Mouse (Mus musculus): ENCODE measurements around the gene Krtap17-1.

The Krtap17-1 gene

DNA sequence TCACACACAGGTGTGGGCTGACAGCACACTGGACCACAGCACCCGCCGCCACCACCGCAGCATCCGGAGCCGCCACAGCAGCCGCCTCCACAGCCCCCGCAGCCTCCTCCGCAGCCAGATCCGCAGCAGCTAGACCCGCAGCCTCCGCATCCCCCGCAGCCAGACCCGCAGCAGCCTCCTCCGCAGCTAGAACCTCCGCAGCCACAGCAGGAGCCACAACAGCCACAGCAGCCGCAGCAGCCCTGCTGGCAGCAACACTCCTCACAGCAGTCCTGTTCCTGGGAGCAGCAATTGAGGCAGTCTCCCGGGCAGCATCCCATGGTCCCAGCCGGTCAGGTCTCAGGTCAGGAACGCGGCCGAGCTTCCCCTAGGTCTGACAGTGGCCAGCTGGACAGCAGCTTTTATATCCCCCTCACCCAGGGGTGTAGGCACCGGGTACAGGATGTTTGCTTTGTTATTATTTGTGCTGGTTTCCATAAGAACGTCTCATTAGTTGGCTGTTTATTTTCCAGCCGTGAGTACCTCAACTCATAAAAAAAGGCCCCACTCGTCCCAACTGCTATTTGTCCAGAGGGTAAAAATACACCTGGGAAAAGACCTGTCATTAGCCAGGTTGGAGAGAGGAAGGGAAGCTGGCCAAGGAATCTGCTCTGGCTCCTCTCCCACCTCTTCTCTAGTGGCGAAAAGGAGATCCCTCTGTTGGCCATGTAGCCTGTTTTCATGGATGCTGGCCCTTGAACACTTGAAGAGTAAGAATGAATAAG, at the start of gene Krtap17-1:
TSS of gene Krtap17-1 (minus strand) at position 375 of the 764 bp plus-strand sequence.
- peak; percentile 16 for DNase-seq

DNA sequence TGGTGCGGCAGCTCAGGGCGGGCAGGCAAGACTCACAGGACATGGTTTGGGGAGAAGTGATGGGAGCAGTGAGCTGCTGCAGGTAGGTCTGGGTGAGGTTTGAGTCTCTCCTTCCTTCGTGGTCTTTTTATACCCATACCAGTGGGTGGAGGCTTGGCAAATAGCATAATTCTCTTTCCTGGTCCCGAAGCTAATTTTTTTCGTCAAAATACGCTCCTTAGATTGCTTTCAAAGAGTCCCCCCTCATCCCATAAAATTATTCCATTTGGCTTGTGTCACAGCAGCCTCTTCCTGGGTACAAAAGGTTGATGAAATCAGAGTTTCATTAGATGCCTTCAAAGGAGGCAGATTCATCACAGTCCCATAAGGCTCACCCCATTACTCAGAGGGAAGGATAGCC, 47.7 kb upstream of the Krtap17-1 start, which contains the start of gene Krt34:
TSS of gene Krt34 (minus strand) at position 101 of the 400 bp plus-strand sequence.
- no peak for DNase-seq

- no peak for DNase-seq
These were observed 36.0 kb upstream of the Krtap17-1 start, which contains the start of gene Krt33b for GRCm38 (mm10) chr11:100029768-100030167. Krt33b (minus strand) TSS chr11:100029868.

DNA sequence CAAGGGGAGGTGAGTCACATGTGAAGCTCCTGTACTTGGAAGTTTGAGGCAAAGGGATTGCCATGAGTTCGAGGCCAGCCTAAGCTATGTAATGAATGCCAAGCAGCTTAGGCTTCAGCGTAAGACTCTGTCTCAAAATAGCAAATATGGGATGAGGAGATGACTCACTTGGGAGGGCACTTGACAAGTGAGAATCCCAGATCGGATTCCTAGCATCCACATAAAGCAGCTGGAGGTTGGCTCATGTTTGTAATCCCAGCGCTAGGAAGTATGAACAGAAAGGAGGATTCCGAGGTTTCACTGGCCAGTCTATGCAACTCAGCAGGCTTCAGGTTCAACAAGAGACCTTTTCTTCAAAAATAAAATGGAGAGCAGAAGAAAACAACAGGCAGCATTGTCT, 27.6 kb upstream of the Krtap17-1 start:
- no peak for DNase-seq

GRCm38 (mm10) chr11:100019466-100019865, 25.7 kb upstream of the Krtap17-1 start:
- DNase-seq, result no peak

- no peak for DNase-seq
These were observed 22.3 kb upstream of the Krtap17-1 start, which contains the start of gene Krt33a for GRCm38 (mm10) chr11:100016112-100016511. Krt33a (minus strand) TSS chr11:100016212.

- no peak for DNase-seq
These were observed 19.9 kb upstream of the Krtap17-1 start for GRCm38 (mm10) chr11:100013691-100014171.

DNA sequence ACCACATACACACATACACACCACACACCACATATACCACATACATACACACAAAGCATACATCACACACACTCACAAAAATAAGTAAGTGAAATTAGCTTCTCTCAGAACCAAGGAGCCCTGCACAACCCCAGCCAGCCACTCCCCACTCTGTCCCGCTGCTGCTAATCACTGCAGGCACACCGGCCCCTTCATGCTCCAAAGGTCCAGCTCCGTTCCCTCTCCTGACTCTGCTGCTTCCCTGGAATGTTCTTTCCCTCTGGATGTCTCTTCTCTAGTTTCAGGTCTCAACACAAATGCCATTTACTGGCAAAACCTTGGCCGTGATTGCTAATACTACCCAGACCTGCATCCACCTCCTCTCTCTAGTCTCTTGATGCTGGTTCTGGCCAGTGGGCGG, 16.9 kb upstream of the Krtap17-1 start:
- DNase-seq, result no peak

- no peak for DNase-seq
These were observed 14.5 kb upstream of the Krtap17-1 start for GRCm38 (mm10) chr11:100008336-100008735.

GRCm38 (mm10) chr11:100006624-100007023, 12.8 kb upstream of the Krtap17-1 start:
- no peak for DNase-seq

GRCm38 (mm10) chr11:100005905-100006304, 12.1 kb upstream of the Krtap17-1 start:
- DNase-seq, result no peak

- peak; percentile 53 for DNase-seq
These were observed 11.1 kb upstream of the Krtap17-1 start for GRCm38 (mm10) chr11:100004846-100005245.

GRCm38 (mm10) chr11:99999091-99999490, 5.3 kb upstream of the Krtap17-1 start:
- DNase-seq, result no peak

- no peak for DNase-seq
These were observed 529 bp upstream of the Krtap17-1 start for GRCm38 (mm10) chr11:99994384-99994661.

DNA sequence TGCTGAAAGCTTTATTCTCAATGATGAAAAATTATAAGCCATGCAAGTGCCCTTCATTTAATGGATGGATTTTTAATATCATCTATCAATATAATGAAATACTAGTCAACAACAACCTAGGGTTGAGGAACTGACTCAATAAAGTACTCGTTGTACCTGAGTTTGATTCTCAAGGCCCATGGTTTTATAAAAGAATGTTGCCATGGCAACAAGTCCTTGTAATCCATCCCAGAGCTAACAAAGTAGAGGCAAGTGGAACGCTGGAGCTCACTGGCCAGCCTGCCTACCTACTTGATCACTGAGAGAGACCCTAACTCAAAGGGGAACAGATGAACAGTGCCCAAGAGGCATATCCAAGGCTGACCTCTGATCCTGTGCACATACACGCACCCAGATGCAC, 3.2 kb downstream of the Krtap17-1 start:
- DNase-seq, result no peak

DNA sequence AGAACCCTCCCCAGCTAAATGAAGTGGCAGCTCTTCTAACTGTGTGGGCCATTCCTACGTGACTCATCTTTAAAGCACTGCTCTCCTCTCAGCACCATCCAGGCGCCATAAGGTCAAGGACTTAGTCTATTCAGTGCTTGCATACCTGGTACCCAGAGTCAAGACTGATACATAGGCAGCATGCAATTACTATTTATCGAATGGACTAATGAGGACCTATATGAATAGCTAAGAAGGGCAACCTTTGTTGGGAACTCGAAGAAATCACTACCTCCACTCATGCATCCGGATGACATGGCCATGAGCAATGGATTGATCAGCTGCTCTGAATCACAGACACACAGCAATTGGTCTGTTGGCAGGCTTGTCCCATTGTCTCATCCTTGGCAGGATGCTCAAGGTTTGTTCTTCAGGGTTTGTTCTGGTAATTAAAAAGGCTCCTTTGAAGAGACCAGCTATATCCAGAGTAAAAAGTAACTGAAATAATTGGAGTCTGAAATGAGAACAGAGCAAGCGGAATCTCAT, 3.9 kb downstream of the Krtap17-1 start:
- DNase-seq, result no peak

- DNase-seq, result no peak
These were observed 5.3 kb downstream of the Krtap17-1 start for GRCm38 (mm10) chr11:99988530-99988929.

DNA sequence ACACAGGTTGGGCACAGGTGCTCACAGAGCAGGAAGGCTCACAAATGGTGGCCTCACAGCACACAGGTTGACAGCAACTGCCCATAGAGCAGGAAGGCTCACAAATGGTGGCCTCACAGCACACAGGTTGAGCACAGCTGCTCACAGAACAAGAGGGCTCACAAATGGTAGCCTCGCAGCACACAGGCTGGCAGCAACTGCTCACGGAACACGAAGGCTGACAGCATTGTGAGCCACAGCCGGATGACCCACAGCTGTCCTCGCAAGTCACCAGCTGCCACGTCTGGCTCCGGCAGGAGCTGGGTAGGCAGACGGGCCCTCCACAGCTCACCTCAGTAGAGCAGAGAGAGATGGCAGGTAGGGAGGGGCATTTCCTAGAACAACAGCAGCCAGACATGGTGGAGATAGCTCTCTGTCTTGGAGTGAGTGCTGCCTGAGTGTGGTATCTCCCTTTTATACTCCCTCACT, 7.6 kb downstream of the Krtap17-1 start, which contains the start of gene Krtap16-1:
TSS of gene Krtap16-1 (minus strand) at position 418 of the 468 bp plus-strand sequence.
- peak; percentile 5 for DNase-seq

DNA sequence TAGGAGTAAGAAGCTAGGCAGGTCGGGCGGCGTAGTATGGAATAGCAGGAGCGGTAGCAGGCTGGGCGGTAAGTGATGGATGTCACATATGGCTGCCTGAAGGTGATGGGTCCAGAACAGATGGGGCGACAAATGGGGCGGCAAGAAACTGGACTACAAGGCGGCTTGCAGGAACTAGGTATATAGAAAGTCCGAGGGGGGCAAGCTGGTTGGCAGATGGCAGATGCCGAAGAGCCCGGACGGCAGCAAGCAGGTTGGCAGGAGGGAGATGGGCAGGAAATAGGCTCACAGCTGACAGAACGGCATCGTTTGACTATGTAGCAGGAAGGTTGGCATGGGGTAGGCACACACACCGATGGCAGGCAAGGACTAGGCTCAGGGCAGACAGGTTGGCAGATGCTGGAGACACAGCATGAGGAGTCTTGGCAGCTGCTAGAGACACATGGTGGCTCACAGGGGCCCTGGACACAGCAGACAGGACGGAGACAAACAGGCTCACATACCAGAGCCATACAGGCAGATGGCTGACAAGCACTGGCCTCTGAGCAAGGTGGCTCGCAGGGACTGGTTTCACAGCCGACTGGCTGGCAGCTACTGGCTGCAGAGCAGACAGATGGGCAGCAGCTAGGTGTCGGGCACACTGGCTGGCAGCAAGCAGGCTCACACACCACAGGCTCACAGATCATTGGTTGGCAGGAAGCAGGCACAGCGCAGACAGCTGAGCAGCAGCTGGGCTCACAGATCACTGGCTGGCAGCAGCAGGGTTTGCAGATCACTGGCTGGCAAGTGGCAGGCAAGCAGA, 8.3 kb downstream of the Krtap17-1 start:
- DNase-seq, result peak; percentile 85

DNA sequence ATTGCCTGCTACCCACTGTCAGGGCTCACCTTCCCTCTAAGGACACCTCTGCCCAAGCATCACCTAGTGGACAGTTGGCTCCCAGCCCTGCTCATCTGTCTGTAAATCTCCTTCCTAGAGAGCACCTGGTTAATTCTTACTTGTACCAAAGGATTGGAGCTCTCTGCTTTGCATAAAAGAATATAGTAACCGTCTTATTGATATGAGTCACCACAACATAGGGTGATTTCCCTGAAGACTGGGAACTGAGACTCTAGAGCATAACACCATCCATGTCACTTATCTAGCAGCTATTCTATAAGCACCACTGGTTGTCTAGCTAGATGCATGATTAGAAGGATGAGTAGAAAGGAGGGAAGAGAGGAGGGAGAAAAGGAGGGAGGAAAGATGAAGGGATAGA, 10.4 kb downstream of the Krtap17-1 start:
- DNase-seq, result no peak

DNA sequence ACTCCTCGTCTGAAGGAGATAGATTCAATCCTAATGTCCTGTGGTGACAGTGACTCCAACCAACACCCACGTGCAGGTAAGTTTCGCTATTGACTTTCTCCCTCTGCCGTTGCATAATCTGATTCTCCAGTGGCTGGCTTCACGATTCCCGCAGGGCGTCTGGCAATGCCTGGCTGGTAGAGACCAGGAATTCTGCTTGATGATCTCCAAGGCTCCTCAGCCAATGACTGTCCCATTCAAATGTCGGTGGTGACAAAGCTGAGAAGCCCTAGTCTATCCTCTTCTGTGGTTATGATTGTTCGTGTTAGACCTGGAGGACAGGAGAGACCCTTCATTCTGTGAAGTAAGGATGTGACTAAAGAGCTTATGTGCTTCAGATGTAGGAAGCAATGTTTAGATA, 11.1 kb downstream of the Krtap17-1 start:
- no peak for DNase-seq

GRCm38 (mm10) chr11:99978953-99979352, 14.8 kb downstream of the Krtap17-1 start, which contains the start of gene Krtap29-1:
Krtap29-1 (minus strand) TSS chr11:99979053.
- no peak for DNase-seq

- DNase-seq, result no peak
These were observed 27.8 kb downstream of the Krtap17-1 start for GRCm38 (mm10) chr11:99965961-99966360.
